Mouse (Mus musculus) intestine, embryonic 14.5 days (tissue): ENCODE results near the gene D3Ertd751e. TPM values are rescaled to one million over a fixed set of nuclear protein-coding genes. Genes with fewer than 3 reads are reported as not detected.
A peak's percentile ranks its signal among the peaks of the same experiment; 100 is the strongest.

Experiments
- ATAC-seq: fragments of 200-750 bp; cut with Nextera tagmentation; replicated peaks from 2 replicates; pipeline ENCODE4 v1.8.0; 2017; ENCODE audit warnings: low read depth, moderate number of reproducible peaks, moderate TSS enrichment, moderate library complexity; ENCODE audit not compliant: low FRiP score, low TSS enrichment
- DNase-seq: peaks from one replicate; pipeline ENCODE4 v3.0.0-alpha.2; 2018; ENCODE audit warnings: low spot score
- H3K27ac ChIP-seq: fragments of 300-500 bp; sonication (generic); 2 replicates; pipeline ENCODE4 v1.5.1; 2014; ENCODE audit warnings: low read depth, mild to moderate bottlenecking, control low read depth
- H3K27me3 ChIP-seq: fragments of 300-500 bp; sonication (generic); replicated peaks from 2 replicates; pipeline ENCODE4 v1.6.1; 2014; ENCODE audit warnings: low read length, control low read depth; ENCODE audit not compliant: control insufficient read depth, insufficient read depth
- H3K36me3 ChIP-seq: fragments of 300-500 bp; sonication (generic); 2 replicates; pipeline ENCODE4 v1.6.1; 2014; ENCODE audit warnings: low read length, control low read depth; ENCODE audit not compliant: control insufficient read depth, insufficient read depth
- H3K4me1 ChIP-seq: fragments of 300-500 bp; sonication (generic); replicated peaks from 2 replicates; pipeline ENCODE4 v1.6.1; 2014; ENCODE audit warnings: low read length, control low read depth, mixed read lengths; ENCODE audit not compliant: control insufficient read depth, insufficient read depth
- H3K4me2 ChIP-seq: fragments of 300-500 bp; sonication (generic); 2 replicates; pipeline ENCODE4 v1.6.1; 2014; ENCODE audit warnings: low read length
- H3K4me3 ChIP-seq: fragments of 300-500 bp; sonication (generic); 2 replicates; pipeline ENCODE4 v1.5.1; 2014; ENCODE audit warnings: low read depth, low read length, control low read depth, mixed read lengths
- H3K9ac ChIP-seq: fragments of 300-500 bp; sonication (generic); 2 replicates; pipeline ENCODE4 v1.6.1; 2014; ENCODE audit warnings: mild to moderate bottlenecking, low read length
- H3K9me3 ChIP-seq: fragments of 300-500 bp; sonication (generic); 2 replicates; pipeline ENCODE4 v1.6.1; 2016; ENCODE audit warnings: low read length, control low read depth; ENCODE audit not compliant: control insufficient read depth
- WGBS: fragments of 180-500 bp; shearing (Covaris S2); extraction: QIAGEN DNeasy Blood & Tissue Kit; methylation state at CpG from one replicate; pipeline ENCODE4 v1.1.7; 2014; 5-methylcytosine and 5-hydroxymethylcytosine counted together
- polyA plus RNA-seq: library from polyadenylated mRNA; unstranded; fragments of >200 nt; fragmentation: Nextera tagmentation; extraction: Ambion mirVana; gene quantifications from 2 replicates; pipeline ENCODE4 v1.2.1, GENCODE M21; 2014

Gene D3Ertd751e
- 16.7 and 17.6 TPM in 2 replicates for polyA plus RNA-seq

DNA sequence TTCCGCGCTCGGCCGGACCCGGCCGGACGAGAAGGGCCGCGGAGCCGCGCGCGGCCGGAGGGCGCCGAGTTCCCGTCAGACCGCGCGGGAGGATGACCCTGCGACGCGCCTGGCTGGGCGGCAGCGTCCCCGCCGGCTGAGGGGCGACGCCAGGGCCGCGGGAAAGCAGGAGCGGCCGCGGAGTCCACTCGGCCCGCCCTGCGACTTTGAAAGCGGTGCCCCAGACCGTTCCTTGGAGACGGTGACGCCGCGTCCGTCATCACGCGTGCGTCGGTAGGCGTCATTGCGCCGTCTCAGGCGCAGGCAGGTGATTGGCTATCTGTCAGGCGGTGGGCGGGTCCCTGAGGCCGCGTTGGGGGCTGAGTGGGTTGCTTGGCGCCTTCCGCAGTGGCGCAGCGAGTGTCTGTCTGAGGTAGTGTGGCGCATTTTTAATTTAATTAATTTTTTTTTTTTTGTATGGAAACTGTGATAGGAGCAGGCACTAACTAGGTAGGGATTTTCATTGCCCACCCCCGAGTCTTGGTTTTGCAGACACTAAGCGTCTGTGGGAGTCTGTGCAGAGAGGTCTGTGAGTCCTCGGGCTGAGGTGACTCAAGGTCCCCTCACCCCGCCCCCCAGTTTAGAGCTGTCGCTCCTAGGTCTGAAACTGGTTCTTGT is at the start of gene D3Ertd751e, which contains the start of gene Sclt1:
TSS of gene D3Ertd751e (plus strand) at position 334 of the 657 bp plus-strand sequence.
TSS of gene Sclt1 (minus strand) at position 237 of the 657 bp plus-strand sequence.
- ATAC-seq (peak; percentile 99), DNase-seq (peak; percentile 97)
- H3K4me2 ChIP-seq = peak within 1 kb of the TSS; percentile 73

DNA sequence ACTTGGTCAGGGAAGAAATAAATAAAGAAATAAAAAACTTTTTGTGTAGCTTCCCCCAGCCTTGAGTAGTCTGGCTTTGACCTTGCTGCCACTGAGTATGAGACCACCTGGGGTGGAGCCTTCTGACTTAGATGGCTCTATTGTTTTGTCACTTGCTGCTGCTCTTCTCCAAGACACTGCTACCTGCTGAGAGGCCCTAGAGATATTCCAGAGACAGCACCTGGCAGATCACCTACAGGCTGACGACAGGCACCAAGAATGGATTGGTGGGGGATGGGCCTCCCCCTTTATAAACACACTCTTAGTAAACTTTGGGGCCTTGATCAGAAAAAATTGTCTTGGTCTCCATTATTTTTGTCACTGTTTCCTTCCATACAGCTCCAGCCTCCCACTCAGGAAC is 46.7 kb upstream of the D3Ertd751e start:
- Histone ChIP-seq H3K4me2 (no peak overlapping the region), H3K27ac (no peak overlapping the region), H3K9me3 (no peaks in the 10 kb centered on the region), H3K4me1 (no peaks in the 10 kb centered on the region), H3K9ac (no peak overlapping the region), H3K36me3 (no peaks in the 10 kb centered on the region), H3K27me3 (no peaks in the 10 kb centered on the region), H3K4me3 (no peak overlapping the region)
- ATAC-seq (no peak), DNase-seq (no peak)
- 52% methylated on average over 1 of the region's 1 CpGs for WGBS

More for the DNA sequence above, at the start of gene D3Ertd751e, which contains the start of gene Sclt1:
- WGBS = under 1% methylated on average over 66 of the region's 66 CpGs
- Histone ChIP-seq H3K36me3 (no peaks in the 10 kb centered on the region), H3K27me3 (no peaks in the 10 kb centered on the region), H3K4me1 (peaks cover 12% of the 10 kb centered on the region; the same call in 1 of the 2 replicates), H3K9ac (peak within 1 kb of the TSS; percentile 78), H3K4me3 (peak within 1 kb of the TSS; percentile 58), H3K27ac (peak within 1 kb of the TSS; percentile 92), H3K9me3 (no peaks in the 10 kb centered on the region)

DNA sequence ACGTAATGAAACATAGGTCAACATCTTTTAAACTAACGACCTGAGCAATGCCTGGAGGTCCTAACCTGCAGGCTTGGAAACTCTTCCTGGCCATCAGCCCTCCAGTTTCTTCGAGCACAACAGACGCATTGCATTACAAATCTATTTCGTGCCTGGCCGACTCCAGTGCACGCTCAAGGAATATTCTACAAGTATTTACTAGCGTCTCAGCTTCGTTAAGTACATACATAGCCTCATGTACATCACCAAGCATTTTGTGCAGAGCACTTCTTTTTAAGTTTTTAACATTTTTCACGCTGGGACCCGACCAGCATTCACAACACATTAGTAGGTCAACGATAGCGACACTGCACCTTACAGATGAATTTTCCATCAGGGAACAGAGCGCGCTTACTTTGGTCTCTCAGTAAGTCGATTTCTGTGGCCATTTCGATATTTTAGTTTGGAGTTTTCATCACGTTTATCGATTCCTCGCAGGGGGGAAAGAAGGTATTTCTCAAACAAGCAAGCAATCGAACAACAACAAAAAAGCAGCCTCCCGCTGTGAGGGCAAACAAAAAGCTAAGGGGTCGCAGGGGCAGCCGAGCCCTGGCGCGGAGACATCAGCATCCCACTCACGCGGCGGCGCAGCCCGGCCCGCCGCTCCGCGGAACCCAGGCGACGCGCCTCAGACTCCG is 672 bp upstream of the D3Ertd751e start:
- no peak for DNase-seq
- peak overlapping the region; percentile 72 for H3K4me2 ChIP-seq
- no peaks in the 10 kb centered on the region for H3K27me3 ChIP-seq
- H3K27ac ChIP-seq = peak overlapping the region; percentile 92
- no peak; the same call in 1 of the 2 replicates for ATAC-seq
- H3K9me3 ChIP-seq = no peaks in the 10 kb centered on the region
- H3K36me3 ChIP-seq = no peaks in the 10 kb centered on the region
- peaks cover 12% of the 10 kb centered on the region; the same call in 1 of the 2 replicates for H3K4me1 ChIP-seq
- under 1% methylated on average over 39 of the region's 39 CpGs for WGBS
- peak overlapping the region; percentile 58 for H3K4me3 ChIP-seq
- H3K9ac ChIP-seq = peak overlapping the region; percentile 78

DNA sequence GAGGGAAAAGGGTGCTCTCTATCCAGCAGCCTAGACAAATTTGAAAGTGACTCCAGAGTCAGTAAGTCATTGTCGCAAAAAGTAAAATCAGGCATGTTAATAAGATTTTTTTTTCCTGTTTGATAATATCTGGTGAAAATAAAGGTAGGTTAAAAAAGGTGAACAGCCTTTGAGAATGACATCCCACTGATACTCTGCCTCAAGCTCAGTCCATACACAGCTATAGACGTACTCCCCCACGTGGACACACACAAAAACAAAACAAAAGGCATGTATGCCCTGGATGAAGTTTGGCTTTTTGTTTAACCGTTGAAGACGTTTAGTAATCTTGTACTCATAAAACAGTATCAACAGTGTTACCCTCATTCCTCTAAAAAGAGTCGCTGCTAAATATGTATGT is 1.0 kb downstream of the D3Ertd751e start:
- peak overlapping the region; percentile 22; the same call in 1 of the 2 replicates for H3K9ac ChIP-seq
- no peaks in the 10 kb centered on the region for H3K36me3 ChIP-seq
- no peak overlapping the region for H3K27ac ChIP-seq
- peak overlapping the region; percentile 73 for H3K4me2 ChIP-seq
- no peak for ATAC-seq
- no peaks in the 10 kb centered on the region for H3K27me3 ChIP-seq
- no peaks in the 10 kb centered on the region for H3K9me3 ChIP-seq
- WGBS = 42% methylated on average over 6 of the region's 6 CpGs
- DNase-seq = no peak
- peaks cover 12% of the 10 kb centered on the region; the same call in 1 of the 2 replicates for H3K4me1 ChIP-seq
- H3K4me3 ChIP-seq = peak overlapping the region; percentile 58

DNA sequence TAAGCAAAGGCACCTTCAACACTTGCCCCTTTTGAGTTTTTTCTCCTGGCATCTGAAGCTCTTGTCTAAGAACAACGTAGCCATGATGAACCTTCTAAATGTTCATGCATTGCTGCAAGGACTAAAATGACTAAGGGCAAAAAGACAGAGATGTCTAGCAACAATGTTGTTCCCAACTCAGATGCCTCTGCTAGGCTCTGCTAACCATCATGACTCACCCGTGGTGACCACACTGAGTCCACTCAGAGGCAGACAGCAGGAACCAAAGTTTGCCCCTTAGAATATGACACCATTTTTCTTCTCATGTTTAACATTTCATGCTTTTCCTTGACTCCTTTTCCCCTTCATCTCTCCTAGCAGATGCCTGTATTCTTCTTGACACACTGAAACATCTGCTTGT is 12.1 kb downstream of the D3Ertd751e start:
- ATAC-seq (no peak), DNase-seq (no peak)
- Histone ChIP-seq H3K36me3 (no peaks in the 10 kb centered on the region; the same call in 1 of the 2 replicates), H3K27me3 (no peaks in the 10 kb centered on the region), H3K4me2 (no peak overlapping the region), H3K9ac (no peak overlapping the region), H3K27ac (no peak overlapping the region), H3K9me3 (no peaks in the 10 kb centered on the region), H3K4me3 (no peak overlapping the region), H3K4me1 (no peaks in the 10 kb centered on the region)
- WGBS = 78% methylated on average over 2 of the region's 2 CpGs

DNA sequence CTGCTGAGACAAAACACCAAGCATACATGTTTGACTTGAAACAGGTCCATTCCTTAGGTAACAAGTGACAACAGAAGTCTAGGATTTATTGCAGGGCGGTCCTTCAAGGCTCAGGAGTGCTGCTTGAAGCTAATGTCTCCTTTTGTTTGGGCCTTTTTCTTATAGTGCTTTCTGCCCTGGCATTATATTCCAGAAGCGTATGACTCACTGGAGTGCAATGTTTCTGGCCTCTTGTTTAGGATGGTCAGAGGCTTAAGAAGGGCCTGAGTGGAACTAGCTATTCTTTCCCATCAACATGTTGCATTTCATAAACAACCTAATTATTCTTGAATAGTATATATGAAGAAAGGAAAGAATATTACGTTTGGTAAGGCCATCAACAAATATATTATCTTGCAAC is 19.7 kb downstream of the D3Ertd751e start:
- no peak overlapping the region for H3K27ac ChIP-seq
- WGBS = 85% methylated on average over 3 of the region's 3 CpGs
- H3K9me3 ChIP-seq = no peaks in the 10 kb centered on the region
- no peak overlapping the region for H3K9ac ChIP-seq
- no peak overlapping the region for H3K4me2 ChIP-seq
- no peaks in the 10 kb centered on the region; the same call in 1 of the 2 replicates for H3K36me3 ChIP-seq
- no peaks in the 10 kb centered on the region for H3K27me3 ChIP-seq
- H3K4me3 ChIP-seq = no peak overlapping the region
- no peaks in the 10 kb centered on the region for H3K4me1 ChIP-seq
- no peak for ATAC-seq
- DNase-seq = no peak

DNA sequence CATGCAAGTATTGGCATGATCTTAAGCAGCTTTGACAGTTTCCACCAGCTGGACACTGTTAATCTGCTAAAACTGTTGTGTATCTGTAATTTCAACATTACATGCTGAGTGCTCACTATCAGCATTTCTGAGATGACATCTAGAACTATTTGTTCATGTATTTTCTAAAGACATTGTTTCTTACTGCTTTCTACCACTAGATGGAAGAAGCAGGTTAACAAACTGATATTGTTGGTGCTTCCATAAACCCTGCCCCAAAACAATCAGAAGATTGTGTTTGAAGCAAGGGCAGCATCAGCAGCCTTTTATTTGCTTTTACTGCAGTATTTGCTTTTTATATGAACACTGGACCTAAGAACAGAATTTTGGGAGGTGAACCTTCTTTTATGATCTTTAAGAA is 70.0 kb downstream of the D3Ertd751e start:
- H3K27ac ChIP-seq = no peak overlapping the region
- H3K4me1 ChIP-seq = no peaks in the 10 kb centered on the region
- no peak overlapping the region for H3K4me3 ChIP-seq
- ATAC-seq (no peak), DNase-seq (no peak)
- no peak overlapping the region for H3K4me2 ChIP-seq
- H3K27me3 ChIP-seq = no peaks in the 10 kb centered on the region
- H3K9me3 ChIP-seq = no peaks in the 10 kb centered on the region
- no peaks in the 10 kb centered on the region for H3K36me3 ChIP-seq
- no peak overlapping the region for H3K9ac ChIP-seq
